Mouse (Mus musculus) cerebellum, adult 9-10 months (tissue): ENCODE results near the gene Dlk1.
"Not testable (repeated sequence)": the region's sequence is repeated elsewhere in the genome, so short reads cannot be mapped to it uniquely, and the experiment has no call there.

Experiments
- DNase-seq: peaks from one replicate; pipeline ENCODE4 v3.0.0; 2022

Dlk1 gene

DNA sequence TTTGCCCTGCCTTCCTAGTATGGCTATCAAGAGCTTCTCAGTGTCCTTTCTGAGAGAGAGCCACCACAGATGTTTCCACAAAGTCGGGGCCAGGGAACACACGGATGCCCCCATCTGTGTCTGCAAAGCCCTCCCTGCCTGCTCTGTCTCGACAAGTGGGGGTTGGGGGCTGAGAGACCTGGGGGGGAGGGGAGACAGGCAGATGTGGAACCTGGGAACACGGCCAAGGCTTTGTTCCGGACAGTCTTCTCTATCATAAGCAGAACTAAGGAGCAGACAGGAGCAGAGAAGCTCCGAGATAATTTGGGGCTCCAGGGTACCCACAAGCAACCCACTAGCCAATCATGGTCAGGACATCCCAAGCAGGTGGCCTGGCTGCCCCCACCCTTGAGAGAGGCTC, 12.6 kb upstream of the Dlk1 start:
- no peak for DNase-seq

DNA sequence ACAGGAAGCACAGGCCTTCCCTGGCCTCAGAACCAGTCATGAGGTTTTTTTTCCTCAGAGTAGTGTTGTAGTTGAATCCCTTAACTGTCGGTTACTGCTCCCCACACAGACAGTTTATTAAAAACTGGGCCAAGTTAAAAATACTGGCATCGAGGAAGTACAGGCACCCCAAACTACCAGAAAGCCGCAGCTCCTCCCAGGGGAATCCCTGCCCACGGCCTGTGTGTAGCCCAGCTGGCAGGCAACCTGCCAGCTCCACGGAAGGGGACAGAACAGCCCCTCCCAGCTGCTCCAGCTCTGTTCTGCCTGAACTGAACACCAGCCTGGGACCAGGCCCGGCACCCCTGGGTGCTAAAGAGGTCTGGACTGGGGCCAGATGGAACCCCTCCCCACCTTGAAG, 11.3 kb upstream of the Dlk1 start:
- no peak for DNase-seq

DNA sequence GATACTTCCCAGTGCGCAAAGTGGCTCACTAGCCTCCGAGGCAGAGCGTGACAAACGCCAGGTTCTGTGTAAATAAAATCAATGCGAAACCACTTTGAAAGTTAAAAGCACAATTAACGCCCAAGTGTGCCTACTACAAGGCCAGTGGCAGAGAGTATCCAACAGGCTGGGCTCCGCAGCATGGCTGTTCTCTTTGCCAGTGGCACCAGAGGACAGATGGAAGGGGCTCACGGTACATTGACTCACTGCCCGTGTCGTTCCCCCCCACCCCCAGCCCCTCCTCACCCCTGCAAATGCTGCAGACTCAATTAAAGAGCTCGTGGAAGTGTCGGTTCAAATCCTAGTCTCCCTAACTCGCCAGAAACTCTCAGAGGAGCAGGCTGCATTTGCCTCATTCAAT, 10.5 kb upstream of the Dlk1 start:
- DNase-seq: no peak

DNA sequence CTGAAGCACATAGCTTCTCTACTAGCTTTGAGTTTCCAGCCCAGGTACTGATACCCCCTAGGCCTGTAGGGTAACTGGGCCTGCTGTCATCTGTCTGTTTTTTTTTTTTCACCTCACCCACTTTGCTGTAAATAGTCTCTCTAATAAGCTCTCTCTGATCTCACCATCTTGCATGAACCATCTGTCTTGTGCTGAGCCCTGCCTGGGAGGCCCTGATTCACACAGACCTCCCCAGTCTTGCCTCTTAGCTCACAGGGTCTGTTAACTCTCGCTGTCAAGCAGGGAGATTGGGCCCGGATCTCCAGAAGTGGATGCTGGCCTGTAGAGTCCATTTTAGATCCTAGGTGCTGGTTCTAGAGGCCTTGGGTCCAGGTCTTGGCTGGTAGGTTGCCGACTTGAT, 9.3 kb upstream of the Dlk1 start:
- no peak for DNase-seq

DNA sequence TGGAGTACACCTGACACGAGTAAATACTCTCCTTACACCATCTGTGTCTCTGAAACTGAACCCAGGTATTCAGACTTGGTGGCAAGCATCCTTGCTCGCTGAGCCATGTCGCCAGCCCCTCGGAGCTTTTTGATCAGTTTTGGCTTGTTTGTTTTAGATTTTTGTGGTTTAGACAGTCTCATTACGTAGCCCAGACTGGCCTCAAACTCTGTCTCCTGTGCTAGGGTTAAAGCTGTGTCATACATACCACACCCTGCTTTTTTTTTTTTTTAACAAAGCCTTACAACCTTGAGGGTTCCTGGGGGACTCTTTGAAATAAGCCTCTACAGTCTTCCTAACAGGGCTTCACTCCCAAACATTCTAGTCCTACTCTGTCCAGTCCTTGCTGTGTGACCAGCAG, 7.6 kb upstream of the Dlk1 start:
- no peak for DNase-seq

DNA sequence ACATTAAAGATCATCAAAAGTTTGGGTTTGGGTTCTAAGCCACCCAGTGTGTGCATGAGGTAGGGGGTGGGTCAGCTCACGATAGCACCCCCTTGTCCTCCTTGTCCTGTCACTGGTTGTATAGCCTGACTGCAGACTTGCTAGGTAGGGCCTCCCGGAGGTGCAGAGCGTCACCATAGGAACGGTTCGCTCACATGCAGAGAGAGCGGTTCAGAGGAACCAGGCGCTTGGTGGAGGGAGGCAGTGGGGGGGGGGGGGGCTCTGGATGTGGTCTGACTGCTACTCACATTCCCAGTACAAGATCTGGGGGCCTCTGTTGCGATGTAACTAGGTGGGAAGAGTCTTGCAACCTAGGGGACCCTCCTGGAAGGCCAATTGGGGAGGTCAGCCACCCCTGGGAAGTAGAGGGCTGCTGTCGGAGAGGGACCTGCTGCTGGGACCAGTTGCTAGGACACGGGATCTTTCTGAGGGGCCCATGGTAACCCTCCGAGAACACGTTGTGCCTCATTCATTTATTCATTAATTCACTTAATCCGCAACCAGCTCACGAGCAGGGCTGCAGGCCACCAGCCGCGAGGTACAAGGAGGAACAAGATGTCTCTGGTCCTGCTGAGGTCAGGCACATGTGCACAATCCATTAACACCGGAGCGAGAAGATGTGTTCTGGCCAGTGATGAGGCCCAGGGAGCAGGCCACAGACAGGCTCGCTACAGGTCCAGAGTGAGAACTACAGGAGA, 7.0 kb upstream of the Dlk1 start:
- DNase-seq: no peak

DNA sequence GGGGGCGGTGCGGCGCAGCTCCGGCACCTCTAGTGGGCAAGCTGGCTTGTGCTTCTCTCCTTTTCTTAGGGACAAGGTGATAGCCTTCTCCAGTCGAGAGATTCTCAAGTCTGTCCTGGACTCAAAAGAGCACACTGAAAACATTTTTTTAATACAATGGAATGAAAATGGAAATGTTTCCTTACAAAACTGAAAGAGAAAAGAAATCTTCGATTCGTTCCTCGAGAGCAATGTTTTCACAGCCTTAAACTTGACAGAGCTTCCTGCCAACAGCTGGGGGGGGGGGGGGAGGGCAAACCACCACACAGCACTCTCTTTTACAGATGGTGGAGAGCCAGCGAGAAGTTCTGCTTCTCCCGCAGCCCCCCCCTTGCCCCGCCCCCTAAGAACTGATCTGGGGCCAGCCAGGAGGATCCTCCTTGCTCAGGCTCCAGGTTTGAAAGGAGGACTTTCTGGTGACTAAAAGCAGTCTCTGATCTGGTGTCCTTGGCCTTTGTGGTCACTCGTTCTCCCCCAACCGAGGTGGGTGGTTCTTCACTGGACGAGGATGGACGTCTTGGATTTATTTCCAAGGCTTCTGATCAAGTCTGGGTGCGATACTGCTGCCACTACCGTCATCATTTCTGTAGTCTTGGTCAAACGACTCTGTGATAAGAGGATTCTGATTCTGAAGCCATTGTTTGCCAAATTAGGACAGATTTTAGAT, 6.2 kb upstream of the Dlk1 start:
- DNase-seq: no peak

DNA sequence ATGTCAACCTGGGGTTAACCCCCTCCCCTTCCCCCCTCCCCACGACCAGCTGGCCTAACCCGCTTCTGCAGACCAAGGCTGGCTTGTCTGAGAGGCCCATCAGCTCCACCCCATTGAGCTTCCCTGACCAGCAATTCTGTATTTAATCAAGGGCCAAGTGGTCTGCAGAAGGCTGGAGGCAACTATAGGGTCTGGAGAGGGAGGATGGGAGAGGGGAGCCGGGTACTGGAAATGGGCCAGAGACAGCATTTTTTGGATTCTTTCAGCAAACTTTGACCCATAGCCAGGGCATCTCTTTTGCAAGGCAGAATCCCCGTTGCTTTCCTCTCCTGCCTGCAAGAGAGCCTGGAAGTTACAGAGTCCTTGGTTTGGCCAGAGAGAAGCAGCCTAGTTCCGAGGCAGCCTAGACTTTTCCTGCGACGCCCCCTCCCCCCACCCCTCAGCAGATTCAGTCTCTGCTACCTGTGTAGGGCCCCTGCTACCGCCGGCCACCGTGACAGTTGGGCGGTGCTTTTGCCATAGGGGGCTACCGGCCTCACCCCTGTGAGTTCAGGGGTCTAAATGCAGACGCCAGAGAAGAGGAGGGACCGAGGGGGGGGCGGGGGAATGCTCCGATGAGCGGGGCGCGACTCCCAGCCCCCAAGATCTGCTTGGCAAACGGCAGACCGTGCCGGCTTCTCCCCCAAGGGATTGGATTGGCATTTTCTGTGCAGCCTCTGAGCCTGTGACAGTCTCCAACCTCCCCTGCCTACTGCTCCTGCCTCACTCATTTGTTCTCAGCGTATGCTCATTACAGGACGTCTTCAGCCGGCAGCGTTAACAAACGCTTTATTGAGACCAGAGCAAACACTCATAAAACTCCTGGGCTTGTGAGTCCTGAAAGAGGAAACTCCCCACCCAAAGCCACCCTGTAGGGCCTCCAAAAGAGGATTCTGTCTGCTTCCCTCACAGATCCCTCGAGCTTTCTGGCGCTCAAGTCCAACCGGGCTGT, 2.9 kb upstream of the Dlk1 start:
- DNase-seq: no peak

DNA sequence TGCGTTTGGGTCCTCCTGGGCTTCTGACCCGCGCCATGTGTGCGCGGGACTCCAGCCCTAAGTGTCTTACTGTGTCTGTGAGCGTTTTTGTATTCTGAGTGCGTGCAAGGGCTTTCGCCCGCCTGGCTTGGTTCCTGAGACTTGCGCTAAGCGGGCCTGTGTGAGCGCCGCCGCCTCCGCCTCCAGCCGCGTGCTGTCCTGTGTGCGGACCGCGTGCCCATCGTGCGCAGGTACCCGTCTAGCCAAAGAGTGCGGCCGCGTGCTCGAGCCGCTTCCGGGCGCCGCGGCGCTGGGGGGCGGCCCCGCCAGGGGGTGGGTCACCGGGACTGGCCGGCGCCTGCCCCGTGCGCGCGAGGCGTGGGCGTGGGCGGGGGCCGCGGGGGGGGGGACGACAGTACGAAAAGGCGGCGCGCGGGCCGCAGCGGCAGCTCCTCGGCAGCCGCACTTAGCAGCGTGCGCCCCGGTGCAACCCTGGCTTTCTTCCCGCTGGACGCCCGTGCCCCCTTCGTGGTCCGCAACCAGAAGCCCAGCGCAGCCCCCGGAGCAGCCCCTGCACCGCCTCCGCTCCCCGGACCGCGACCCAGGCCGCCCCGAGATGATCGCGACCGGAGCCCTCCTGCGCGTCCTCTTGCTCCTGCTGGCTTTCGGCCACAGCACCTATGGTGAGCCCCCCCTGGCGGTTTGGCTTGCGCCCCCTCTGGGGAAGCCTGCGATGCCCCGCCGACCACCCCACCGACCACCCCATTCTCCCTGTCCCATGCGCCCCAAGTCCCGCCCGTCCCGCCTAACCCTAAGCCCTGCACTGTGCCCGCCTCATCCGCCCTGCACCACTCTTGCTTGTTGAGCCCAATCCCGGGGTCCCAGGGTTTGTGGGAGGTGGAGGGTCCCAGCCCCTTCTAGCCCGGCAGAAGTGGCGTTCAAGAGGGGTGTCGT, 708 bp downstream of the Dlk1 start:
- no peak for DNase-seq

DNA sequence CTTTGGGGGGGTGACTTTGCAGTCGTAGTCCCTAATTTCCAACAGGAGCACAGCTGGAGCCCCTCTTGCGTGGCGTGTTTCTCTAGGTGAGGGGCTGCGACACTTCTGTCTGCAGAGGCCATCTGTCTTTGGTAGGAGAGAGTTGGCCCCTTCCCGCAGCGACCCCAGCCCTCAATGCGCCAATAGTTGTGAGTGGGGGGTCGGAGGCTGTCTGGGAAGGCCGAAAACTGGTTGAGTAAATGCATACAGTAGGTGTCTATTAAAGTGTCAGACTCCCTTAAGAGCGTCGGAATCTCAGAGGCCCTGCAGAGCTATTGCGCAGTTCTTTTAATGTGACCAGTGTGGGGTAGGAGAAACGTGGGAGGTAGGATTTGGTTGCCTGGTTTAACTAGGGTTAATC, 1.5 kb downstream of the Dlk1 start:
- no peak for DNase-seq

DNA sequence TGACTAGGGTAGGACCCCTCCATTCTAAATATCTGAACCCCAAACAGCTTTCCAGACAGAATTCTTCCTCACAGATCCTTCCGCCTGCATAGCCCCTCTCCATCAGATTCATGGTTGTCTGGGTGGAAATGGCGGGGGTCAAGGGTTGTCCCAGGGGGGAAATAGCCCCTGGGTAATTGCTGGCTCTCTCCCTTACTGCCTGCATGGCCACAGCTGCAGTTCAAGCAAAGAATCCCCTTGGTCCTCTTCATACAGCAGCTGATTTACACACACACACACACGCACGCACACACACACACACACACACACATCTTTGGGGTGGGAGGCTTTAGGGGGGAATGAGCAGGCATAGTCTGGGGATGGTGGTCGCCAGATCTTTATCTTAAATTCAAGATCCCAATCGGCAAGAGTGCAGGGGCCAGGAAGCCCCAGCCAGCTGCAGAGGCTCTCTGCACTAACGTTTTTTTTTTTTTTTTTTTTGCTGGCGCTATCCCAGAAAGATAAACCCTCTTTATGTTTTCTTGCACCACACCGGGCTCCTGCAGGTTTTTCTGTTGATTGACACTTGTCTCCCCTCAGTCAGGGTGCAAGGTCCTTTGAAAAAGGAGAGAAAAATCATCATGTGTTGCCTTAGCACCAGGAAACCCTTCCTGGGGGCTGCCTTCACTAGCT, 4.0 kb downstream of the Dlk1 start:
- DNase-seq: no peak

DNA sequence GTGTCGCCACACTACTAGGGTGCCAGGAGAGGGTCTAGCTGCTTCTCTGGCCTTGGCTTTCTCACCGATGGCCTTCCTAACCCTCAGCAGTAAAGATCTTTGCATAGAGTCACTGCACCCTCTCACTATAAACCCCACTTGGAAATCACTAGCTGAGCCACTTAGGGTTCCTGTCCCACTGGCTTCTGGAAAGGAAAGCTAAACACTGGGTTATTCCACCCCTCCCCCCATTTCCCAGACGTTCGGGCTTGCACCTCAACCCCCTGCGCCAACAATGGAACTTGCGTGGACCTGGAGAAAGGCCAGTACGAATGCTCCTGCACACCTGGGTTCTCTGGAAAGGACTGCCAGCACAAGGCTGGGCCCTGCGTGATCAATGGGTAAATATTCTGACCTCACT, 5.2 kb downstream of the Dlk1 start:
- DNase-seq: no peak

DNA sequence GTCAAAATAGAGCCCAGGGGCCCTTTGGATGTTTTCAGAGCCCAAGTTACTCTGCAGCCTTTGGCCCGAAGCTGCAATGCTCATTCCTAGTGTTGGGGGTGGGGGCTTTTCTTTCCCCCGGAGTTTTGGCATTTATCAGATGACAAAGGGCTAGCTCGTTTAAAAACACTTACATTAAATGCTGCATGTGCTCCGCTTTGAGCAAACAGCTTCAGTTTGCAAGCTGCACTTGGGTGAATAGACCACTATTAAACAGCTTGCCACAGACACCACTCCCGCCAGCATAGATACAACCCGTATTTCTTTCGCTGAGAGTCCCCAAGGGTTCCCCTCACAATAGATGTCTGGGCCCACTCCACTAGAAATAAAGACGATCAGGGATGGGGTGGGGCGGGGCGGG, 6.3 kb downstream of the Dlk1 start:
- DNase-seq: no peak

DNA sequence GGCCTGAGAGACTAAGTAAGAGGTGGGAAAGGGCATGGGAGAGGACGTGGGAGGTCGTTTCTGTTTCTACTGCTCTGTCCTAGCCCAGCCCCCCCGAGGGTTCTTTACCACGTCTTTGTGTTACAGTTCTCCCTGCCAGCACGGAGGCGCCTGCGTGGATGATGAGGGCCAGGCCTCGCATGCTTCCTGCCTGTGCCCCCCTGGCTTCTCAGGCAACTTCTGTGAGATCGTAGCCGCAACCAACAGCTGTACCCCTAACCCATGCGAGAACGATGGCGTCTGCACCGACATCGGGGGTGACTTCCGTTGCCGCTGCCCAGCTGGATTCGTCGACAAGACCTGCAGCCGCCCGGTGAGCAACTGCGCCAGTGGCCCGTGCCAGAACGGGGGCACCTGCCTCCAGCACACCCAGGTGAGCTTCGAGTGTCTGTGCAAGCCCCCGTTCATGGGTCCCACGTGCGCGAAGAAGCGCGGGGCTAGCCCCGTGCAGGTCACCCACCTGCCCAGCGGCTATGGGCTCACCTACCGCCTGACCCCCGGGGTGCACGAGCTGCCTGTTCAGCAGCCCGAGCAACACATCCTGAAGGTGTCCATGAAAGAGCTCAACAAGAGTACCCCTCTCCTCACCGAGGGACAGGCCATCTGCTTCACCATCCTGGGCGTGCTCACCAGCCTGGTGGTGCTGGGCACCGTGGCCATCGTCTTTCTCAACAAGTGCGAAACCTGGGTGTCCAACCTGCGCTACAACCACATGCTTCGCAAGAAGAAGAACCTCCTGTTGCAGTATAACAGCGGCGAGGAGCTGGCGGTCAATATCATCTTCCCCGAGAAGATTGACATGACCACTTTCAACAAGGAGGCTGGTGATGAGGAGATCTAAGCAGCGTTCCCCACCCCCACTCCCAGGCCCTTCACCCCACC, 7.1 kb downstream of the Dlk1 start:
- no peak for DNase-seq

DNA sequence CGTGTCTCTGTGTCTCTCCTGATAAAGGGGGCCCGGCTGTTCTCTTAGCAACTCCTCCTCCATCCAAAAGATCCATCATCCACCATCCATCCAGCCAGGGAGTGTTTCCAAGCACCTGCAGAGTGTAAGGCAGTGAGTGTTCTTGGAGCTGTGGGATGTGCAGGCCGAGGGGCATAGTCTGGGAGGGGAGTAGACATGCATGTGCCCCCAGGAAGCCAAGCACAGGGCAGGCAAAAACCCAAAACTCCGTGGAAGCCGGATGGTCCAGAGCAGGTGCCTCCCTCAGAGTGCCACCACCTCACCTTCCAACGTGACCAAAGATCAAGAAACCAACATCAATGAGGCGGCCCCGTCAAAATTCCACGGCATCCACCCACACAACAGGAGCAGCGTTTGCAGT, 10.0 kb downstream of the Dlk1 start:
- no peak for DNase-seq

DNA sequence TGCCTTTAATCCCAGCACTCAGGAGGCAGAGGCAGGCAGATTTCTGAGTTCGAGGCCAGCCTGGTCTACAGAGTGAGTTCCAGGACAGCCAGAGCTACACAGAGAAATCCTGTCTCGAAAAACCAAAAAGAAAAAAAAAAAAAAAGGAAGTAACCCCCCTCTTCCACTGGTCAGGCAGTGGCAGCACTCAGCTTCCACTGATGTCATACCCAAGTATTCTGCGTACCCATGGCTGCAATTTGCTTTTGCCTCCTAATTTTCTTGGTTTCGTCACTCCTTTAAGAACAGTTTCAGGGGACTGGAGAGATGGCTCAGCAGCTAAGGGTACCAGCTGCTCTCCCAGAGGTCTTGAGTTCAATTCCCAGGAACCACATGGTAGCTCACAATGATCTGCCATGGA, 14.8 kb downstream of the Dlk1 start:
- not testable (repeated sequence) for DNase-seq

DNA sequence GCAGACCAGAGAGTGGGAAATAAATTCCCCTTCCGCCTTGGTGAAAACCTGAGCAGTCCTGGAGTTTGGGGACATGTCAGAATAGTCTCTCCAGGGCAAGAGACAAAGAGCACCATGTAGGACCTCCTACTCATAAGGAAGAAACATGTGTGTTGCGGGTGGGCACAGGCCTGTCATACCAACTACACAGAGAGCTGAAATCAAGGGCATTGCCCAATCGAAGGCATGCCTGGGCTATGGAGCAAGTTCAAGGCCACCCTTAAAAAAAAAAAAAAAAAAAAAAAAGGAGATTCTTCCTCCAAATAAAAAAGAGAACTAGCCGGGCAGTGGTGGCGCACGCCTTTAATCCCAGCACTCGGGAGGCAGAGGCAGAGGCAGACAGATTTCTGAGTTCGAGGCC, 17.2 kb downstream of the Dlk1 start:
- no peak for DNase-seq

DNA sequence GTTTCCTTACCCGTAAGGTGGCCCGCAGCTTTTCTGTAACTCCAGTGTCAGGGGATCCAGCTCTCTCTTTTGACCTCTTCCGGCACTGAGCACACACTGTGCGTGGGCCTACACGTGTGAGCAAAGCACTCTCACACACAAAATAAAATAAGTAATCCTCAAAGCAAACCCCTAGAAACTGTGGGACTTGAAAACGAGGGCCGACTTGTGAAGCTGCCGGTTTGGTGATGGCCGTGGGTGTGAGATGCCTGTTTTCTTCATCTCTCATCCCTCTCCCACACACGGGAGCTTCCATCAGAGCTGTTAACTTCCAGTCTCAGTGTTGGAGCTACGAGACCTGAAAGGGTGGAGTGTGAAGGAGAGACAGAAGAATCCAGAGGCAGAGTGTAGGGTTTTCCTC, 20.0 kb downstream of the Dlk1 start:
- no peak for DNase-seq

DNA sequence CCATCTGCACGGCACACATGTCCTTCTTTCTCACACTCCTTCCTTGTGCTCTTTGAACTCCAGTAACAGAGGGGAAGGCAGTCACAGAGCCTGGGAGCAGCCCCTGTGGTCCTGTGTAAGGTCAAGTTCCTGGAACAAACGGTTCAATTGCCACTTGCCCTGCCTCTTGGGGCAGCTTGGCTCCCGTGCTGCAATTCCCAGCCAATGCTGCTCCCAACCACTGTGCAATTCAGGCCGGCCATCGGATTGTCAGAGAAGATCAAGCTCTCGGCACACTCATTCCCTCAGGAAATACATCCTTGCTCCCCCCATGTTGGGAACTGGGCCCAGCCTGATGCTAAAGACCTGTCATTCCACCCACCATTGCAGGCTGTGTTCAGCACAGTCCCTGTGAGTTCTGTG, 21.0 kb downstream of the Dlk1 start:
- no peak for DNase-seq

DNA sequence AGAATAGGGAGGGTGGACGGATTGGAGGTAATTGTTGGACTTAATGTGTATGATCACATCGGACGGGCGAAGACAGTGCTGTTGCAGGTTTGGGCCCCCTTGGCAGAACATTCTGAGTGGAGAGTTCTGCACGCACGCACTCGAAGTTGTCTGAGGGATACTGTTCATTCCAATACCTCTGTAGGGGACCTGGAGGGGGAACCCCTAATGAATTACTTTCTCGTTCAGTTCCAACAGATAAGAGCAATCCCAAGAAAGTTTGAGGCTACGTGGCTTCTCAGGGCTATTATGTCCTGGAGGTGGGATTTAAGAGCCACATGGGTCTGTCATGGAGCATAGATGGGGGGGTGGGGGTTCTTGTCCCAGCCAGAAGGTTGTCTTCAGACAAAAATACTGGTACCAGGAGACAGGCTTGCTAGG, 21.6 kb downstream of the Dlk1 start:
- DNase-seq: no peak

DNA sequence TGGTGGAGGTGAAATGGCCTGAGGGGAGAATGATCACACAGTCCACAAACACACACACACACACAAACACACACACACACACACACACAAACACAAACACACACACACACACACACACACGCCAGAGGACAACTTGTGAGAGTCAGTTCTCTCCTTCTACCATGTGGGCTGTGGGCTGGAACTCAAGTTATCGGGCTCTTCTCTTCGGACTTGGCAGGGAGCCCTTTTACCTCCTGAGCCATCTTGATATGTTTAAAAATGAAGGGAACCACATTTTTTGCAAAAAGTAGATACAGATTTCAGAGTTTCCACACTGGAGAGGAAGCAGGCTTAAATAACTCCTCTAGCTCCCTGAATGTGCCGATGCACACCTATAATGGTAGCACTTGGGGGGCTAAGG, 22.9 kb downstream of the Dlk1 start:
- no peak for DNase-seq
